Mouse (Mus musculus): Measurements from ENCODE around the gene Trappc3.

The Trappc3 gene

DNA sequence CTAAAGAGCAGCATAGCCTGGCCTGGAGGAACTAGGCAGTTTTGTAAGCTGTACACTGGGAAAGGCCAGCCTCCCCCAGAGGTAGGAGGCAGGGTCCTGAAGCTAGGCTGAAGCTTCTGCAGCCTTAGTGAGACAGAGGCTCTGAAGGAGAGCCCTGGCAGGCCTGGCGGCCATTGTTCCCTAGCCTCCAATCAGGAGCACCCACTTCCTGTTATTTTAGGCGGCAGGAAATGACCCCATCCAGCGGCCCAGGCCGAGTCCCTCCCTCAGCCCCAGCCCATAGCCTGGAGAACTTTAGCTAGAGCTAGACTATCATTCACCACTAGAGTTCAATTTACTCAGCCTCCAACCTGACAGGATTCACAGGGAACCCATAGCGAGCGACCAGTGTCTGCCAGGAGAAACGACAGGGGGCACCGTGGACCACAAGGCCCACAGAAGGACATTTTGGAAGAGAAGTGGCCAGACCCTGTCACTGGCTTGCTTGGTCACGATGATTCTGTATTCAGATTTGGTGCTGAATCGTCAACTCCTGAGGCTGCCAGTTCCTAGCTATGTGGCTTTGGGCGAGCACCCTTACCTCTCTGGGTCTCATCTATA is 10.4 kb upstream of the Trappc3 start:
- peak; percentile 24 for DNase-seq

DNA sequence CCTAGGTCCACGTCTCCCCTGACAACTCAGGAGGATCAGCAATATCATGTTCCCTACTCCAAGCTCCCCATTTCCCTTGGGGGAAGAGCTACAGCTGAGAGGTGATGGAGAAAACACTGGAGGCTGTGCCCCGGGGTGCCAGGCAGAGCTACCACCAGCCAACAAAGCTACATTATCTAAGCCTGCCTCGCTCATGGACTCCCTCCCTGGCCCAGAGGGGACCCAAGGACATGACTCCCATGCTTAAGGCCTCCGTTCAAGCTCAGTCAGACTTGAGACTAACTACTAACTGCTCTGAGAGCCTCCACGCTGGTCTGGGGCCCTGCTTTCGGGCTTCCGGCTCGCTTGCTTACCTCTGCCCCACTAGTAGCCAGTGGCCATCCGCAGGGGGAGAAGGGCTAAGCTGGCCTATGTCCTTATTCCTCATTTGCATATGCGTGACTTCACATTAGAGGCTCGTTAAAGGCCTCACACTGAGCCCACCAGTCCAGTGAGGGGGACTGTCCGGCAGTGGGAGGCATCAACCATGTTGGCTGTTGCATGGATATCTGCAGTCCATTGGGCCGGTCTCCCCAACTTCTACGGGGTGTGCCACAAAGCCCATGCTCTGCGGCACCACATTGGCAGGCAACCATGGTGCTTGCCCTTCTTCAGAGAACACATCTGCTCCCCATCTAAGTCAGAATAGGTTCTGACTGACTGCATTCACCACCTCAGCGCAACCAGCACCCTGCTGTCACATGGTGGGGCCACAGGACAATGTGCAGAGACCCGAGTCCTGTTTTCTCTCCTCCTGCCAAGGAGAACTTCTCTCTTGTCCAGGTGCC is 9.5 kb upstream of the Trappc3 start:
- no peak for DNase-seq

DNA sequence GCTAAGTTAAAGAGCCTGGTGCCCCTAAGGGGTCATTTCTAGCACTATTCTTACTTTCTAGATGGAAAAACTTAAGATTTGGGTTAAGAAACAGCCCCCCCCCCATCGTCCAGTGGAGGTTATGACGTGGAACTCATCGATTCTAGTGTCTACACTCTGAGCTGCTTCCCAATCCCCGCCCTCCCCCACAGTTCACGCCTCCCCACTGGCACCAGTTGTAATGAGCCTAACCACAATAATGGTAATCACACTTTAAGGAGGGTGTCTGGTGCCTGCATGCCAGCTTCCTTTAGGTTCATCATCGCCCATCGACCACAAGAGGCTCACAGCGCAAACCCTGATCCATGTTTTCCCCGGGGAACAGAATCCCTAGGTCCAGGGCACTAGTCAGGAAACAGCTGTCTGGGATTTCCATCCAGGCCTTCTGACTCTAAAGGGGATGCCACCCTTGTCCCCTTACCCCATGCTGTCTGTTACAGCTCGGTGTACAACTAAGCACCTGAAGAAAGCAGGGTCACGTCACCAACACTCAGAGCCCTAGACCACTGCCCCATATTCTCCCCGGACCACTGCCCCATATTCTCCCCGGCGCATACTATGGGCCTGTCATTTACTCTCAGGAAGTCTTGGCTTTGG is 8.4 kb upstream of the Trappc3 start:
- no peak for DNase-seq

DNA sequence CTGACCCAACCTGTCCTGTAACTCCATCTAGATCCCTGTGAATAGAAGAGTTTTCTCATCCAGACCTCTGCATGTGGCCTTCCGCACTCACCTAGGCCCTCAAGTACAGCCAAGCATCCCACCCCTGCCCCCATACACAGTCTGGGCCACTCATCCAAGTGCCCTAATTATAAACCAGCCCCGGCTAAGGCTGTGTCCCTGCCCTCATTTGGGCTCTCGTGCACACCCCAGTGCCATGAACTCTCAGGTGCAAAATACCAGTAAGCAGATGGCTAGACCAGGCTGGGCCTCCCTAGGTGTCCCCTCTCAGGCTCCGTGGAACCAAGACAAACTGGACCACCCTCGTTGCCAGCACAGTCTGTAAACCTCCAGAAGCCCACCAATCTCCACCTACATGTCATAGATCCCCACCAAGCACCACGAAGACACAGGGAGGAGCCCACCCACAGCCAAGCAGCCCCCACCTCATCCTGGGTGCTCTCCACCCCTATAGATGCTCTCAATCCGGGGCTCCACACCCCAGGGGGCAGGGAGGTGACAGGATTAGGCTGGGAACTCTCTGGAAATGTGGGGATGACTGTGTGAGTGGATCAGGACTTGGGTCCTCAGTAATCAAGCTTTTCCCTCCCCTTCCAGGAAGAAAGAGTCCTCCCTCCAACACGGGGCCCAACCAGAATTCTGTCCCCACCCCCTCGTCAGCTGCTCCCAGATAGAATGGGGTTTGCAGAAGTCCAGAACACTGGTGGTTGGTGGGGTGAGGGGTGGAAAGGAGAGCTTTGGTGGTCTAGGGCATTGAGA is 7.6 kb upstream of the Trappc3 start:
- DNase-seq: peak; percentile 40

DNA sequence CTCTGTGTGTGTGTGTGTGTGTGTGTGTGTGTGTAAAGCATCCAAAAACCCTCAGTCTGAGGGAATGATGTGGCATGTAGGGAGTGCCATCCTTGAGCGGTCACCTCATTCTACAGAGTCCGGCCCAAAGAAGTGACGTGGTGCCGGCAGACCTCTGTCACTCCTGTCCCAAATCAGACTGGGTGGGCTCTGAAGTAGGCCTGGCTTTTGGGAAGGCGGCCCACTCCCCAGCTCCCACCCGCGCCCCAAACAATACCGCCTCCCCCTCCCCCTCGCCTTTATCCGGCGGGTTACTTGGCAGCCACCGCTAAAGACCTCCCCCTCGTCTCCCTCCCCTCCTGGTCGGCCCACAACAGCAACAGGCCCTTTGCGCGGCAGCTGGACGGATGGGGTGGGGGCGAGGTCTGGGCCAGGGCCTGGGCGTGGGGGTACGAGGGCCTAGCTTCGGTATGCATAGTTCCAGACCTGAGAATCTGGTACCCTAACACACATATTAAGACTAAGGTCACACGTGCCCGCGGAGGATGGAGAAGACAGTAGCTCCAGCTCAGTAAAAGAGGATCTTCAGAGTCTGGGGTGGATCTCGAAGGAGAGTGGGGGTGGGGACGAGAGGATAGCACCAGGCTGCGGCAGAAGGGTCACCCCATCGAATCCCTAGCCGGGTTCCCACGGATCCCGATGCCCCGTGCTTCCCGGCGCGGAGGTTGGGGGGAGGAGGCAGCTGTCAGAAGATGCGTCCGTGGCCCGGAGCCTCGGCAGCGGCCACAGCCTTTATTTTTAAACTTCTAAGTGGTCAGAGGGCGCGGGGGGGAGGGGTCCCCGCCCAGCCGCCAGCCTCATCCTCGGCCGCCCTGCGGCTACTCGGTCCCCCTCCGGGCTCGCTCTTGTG is 6.8 kb upstream of the Trappc3 start:
- DNase-seq: peak; percentile 46

DNA sequence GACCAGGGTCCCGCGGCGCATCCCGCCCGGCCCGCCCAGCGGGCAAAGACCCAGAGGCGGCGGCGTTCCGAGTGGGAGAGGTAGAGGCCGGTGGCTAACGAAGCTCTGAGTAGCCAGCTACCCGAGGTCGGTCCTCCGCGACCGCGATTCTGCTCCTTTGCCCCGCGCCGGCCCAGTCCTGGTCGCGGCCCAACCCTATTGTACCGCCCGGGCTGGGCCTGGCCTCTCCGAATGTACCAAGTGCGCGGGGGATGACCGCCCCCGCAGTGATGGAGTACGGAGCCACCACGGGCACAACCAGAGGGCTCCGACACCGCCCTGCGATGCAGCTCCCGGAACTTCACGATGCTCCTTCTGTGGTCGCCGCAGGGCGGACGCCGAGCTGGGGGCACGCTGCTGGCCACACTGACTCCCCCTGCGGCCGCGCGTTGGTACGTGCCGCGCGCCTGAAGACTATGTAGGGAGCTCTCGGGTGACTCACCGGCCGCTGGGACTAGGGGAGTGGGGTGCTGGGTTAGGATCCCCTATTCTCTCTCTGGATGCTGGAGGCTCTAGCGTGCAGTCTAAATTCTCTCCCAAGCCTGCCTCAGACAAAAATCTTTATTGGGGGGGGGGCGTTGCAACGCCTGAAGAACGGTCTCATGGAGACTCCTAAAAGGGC is 5.9 kb upstream of the Trappc3 start, which contains the start of gene Map7d1:
Map7d1 (minus strand) TSS at position 213 of the 661 bp plus-strand sequence.
- DNase-seq: peak; percentile 89

DNA sequence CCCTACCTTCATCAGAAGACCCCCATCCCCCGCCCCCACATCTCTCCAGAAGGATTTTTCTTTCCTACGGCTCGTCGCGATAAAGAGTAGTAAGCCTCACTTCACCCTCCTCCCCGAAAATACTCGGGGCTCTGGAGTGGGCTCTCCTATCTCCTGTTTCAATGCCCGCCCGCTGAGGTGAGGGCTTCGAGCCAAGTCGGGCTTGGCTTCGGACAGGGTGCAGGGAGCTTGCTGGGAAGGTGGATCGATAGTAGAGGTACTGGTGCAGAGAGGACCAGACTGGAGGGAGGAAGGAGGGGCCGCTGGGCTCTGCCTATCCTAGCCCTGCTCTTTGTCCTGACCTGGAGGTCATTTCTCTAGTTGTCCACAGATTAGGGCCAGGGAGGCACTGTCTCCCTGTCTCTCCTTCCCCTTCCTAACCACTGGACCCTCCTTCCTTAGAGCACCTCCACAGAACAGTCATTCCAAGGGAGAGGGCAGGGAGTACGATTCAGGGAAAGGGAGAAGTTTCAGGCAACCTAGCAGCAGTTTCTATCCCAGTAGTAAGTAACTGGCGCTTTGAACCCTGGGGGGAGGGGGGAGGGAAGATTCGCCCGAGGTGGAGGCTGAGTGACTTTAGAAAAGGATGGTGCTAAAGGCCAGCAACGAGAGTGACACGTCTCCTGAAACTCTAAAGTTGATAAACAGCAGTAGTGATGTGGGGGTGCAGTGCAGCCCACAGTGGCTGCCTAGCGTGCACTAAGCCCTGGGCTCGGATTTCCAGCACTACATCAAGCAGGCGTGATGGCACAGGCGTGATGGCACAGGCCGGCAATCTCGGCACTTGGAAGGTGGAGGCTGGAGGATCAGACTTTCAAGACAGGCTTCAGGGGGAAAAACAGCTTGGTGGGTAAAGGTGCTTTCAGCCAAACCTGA is 4.9 kb upstream of the Trappc3 start:
- peak; percentile 61 for DNase-seq

DNA sequence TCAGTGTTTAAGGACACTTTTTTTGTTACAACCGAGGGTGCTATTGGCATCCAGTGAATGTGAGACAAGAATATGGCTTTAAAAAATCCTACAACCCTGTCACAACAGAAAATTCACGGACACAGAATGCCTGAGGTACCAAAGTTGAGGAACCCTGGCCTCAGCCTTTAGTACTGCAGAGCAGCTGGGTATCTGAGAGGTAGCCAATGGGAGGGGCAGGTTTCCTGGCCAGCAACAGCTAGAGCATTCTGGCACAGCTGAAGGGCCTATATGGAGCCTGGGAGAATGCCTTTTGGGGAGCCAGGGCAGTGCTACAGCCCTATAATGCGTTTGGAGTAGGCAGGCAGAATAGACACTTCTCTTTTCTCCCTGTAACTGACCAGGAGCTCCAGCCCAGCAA is 3.1 kb upstream of the Trappc3 start:
- DNase-seq: no peak

DNA sequence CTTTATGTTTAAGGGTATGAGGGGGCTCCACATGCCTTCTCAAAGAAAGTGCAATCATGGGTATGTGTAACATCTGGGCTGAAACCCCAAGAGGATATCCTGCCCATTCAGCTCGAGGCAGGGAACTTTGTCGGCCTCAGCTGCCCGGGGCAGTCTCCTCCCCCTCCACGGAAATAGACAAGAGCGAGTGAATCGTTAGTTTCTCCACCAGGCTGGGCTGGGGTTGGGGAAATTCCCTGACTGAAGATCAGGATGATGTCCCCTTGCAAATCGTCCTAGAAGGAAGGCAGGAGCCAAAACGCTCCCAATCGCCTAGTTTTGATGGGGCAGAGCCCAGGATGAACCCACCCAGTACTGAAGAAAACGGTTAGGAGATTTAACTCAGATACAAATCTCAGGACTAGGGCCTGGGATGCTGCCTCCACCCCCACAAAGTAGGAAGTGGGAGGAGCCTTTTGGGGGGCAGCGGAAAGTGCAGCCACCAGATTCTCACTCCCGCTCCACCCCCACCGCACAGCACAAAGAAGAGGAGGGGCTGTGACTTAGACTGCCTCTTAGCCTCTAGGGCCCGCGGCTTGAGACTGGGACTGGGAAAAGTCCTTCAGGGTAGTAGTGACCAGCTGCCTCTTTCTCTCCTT is 2.5 kb upstream of the Trappc3 start:
- DNase-seq: peak; percentile 76

DNA sequence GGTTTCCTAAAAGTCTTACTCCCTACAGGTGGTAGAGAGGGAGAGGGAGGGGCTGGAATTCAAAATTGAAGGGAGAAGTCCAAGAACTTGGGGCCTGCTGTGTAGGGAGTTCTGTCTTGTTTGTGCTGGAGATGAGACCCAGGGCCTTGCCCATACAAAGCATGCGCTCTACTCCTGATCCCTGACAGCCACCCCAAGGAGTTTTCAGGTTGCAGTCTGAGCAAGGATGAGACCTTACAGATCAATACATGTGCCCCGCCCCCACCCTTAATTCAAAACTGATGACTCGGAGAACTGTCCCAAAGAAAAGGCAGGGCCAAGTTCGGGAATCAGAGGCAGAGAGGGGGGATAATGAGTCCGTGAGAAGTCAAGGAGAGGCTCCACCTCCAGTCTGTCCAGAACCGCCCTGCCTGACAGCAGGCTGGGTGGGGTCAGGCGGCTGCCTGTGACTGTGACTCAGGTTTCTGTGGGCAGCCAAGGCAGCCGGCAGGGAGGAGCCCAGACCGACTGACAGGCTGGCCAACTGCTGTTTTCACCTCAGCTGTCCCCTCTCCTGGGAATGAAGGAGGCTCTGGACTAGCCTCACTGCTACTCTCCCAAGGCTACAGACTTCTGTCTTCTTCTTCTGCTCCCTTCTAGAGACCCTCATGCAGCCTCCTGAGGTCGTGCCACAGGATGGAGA is 1.5 kb upstream of the Trappc3 start:
- DNase-seq: peak; percentile 93

DNA sequence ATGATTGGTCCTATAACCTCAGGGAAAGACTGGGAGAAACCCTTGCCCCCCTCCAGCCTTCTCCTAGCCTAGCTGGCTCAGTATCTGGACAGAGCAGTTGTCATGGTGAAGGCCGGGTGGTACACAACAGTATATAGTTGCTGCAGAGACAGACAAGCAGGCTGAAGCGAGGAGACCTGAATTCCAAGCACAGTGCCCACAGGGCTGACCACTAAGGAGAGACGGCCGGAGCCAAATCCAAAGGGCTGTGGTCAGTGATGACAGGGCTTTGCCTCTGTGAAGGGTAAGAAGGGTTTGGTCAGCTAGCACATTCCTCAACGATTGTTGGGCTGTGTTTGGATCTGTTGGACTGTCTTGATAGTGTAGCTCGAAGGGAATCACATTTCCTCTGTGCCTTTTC is 859 bp upstream of the Trappc3 start:
- peak; percentile 27 for DNase-seq

DNA sequence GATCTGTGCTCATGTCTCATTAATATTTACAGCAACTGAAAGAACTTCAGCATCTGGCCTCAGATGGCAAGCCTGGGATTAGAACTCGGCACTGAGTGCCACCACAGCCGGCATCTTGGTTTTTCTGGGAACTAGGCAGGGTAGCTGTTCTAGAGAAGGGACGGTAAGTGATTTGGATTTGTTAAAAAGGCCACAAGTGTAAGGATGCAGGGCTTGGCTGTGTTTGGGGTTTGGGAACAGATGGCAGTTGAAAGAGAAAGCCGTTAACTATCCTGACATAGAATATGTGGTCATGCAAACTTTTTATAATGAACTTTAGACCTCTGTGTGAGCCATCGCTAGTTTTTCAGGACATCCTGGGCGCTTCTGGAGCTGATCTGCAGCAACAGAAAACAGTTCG is 450 bp upstream of the Trappc3 start:
- no peak for DNase-seq

DNA sequence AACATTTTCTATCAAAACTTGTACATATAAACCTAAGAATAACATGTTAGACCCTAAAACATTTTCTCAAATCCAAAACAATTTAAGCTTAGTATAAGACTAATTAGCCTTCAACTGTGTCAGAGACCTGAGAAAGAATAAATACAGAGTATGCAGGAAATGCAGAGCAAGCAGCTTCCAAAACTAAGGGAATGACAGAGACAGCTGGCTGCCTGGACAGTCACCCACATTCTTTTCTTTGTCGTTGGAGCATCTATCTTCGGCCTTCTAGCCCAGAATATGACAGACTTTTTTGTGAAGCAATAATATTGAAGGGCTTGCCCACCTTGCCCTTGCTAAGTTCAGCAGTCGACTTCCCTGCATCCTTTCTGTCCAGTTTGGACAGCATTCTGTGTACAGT is 7.2 kb downstream of the Trappc3 start:
- DNase-seq: no peak

DNA sequence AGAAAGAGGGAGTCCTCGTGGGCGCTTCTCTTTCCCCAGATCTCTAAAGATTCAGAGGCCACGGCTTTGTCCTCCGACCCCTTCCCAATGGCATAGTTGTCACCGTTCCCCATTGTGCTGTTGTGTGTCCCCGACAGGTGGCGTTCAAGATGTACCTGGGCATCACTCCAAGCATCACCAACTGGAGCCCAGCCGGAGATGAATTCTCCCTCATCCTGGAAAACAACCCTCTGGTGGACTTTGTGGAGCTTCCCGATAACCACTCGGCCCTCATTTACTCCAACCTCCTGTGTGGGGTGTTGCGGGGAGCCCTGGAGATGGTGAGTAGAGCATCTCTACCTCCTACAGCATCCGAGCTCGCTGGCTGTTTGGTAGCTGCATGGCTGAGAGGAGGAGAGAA is 11.6 kb downstream of the Trappc3 start:
- no peak for DNase-seq

DNA sequence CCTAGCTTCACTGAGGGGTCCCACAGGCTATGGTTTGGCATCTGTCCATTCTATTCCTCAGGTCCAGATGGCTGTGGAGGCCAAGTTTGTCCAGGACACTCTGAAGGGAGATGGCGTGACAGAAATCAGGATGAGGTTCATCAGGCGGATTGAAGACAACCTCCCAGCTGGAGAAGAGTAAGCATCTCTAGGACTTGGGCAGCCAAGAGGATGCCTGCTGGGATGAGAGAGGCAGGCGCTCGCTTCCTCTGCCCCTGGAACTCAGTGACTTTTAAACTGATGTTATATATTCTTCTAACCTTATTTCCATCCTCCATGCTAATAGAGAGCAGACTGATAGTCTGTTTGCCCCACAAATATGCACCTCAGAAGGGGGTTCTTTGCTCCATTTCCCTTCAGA is 13.0 kb downstream of the Trappc3 start:
- DNase-seq: no peak

DNA sequence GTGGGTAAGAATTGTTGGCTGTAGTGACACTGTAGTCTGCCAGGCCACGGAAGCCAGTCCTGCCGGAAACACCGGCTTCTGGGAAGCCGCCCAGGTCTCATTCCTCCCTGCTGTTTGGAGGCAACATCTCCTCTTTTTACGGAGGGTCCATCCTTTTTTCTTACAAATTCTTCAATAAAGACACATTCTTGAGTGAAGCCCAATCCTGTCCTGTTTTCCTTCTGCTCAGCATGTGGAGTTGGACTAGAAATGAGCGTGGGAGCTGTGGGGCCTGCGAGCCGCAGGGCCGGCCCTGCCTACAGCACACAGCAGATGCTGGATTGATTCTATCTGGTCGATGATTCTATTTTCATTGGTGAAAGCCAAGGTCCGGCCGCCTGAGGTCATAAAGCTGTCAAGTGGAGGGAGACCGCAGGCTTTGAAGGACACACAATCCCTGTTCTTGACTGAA is 13.6 kb downstream of the Trappc3 start:
- DNase-seq: no peak

DNA sequence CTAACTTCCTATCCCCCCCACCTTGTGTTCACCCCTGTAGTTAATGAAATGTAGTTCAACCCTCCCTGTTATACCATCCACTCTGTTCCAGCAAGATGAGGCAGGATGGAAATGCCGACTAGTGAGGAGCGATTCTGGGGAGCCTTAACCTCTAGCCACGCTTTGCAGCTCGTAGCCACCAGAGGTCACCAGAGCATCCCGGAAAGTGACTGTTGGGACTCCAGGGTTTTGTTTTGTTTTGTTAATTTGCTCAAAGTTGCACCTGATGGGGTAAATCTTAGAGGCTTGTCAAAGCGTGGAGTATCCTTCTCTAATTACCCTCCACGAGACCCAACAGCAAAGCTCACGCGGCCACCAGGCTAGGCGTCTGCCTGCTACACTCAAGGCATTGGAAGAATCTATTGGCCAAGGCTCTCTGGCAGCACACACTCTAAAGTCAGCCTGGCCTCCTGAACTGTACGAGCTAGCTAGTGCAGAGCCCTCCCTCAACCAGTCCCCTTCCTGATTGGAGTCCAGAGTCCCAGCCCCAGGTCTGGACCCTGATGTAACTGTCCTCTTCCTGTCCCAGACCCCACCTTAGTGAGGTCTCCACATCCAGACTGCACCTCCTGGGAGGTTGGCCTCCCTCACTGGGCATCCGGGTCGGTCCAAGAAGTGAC is 15.9 kb downstream of the Trappc3 start:
- peak; percentile 54 for DNase-seq

DNA sequence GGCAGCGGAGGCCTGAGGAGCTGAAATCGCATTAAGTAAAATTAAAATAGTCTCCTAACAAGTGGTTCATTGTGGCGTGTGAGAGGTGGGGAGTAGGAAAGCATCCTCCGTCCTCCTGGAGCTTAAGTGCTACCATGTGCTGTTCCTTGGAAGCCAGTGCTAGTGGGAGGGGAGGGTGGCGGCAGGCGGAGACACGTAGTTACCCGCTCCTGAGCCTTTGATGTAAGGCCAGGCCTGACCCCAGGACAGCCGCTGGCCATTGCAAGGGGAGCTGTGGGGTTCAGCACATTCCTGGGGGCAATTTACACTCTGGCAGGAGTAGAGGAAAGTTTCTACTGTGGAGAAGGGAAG is 16.4 kb downstream of the Trappc3 start:
- no peak for DNase-seq

DNA sequence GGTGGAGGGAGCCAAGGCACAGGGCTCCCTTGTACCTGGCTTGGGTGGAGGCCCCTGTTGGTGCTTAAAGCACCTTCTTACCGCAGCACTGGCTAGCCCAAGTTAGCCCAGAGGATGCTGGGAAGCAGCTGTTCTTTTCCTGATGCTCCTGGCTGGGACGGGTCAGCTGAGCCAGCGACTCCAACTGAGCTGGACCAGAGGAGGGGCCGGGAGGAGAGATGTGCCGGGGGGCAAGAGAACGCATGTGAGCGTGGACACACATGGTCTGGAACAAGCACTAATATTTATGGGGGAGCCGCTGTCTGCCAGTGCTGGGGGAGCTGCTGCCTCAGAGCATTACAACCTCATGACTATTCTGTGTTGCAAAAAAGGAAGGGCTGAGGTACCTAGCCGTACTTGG is 16.8 kb downstream of the Trappc3 start:
- DNase-seq: no peak
